Mouse (Mus musculus) MEL (cell line): Measurements from ENCODE around the gene Btnl4. TPM values are rescaled to one million over a fixed set of nuclear protein-coding genes. Genes with fewer than 3 reads are reported as not detected.
"Not testable (repeated sequence)": the region's sequence is repeated elsewhere in the genome, so short reads cannot be mapped to it uniquely, and the experiment has no call there.

Experiments used
- DNase-seq: peaks from one replicate; pipeline ENCODE4 v3.0.0; 2011; ENCODE audit warnings: low read depth, low spot score
- H3K27ac ChIP-seq: 2 replicates; pipeline ENCODE4 v1.5.1; 2012; ENCODE audit warnings: low read depth, mild to moderate bottlenecking, control low read depth, low read length, moderate library complexity; ENCODE audit not compliant: control insufficient read depth
- H3K27me3 ChIP-seq, 2 experiments: fragments of 150-350 bp in 1 of 2; sonication (generic) in 1 of 2; 2 replicates each; pipeline ENCODE4 v1.6.1; 2012; ENCODE audit warnings: low read length in 2 of 2, mild to moderate bottlenecking in 2 of 2, improper control_type of control experiment in 1 of 2, moderate library complexity in 1 of 2; ENCODE audit not compliant: insufficient read depth in 2 of 2, control insufficient read depth in 1 of 2
- H3K36me3 ChIP-seq, 2 experiments: 2 replicates each; pipeline ENCODE4 v1.6.1; 2012 to 2014; ENCODE audit warnings: low read length in 2 of 2, improper control_type of control experiment in 1 of 2, inconsistent platforms in 1 of 2, mild to moderate bottlenecking in 1 of 2; ENCODE audit not compliant: insufficient read depth in 2 of 2, control insufficient read depth in 1 of 2
- H3K4me1 ChIP-seq, 2 experiments: fragments of 150-350 bp in 1 of 2; sonication (generic) in 1 of 2; 2 replicates each; pipeline ENCODE4 v1.6.1; 2012; ENCODE audit warnings: low read length in 2 of 2, improper control_type of control experiment in 1 of 2, mild to moderate bottlenecking in 1 of 2; ENCODE audit not compliant: insufficient read depth in 2 of 2, control insufficient read depth in 1 of 2
- H3K4me3 ChIP-seq, 2 experiments: fragments of 150-350 bp in 1 of 2; sonication (generic) in 1 of 2; 2 replicates each; pipeline ENCODE4 v1.5.1; 2012; ENCODE audit warnings: low read depth in 2 of 2, low read length in 2 of 2, mild to moderate bottlenecking in 2 of 2, moderate library complexity in 2 of 2, control low read depth in 1 of 2, improper control_type of control experiment in 1 of 2; ENCODE audit not compliant: control insufficient read depth in 1 of 2, insufficient read depth in 1 of 2
- H3K79me2 ChIP-seq: 2 replicates; pipeline ENCODE4 v1.6.1; 2012; ENCODE audit warnings: mild to moderate bottlenecking, low read length, moderate library complexity; ENCODE audit not compliant: control insufficient read depth, poor library complexity, insufficient read depth
- H3K9ac ChIP-seq: 2 replicates; pipeline ENCODE4 v1.6.1; 2012; ENCODE audit warnings: low read depth, mild to moderate bottlenecking, control low read depth, low read length, moderate library complexity; ENCODE audit not compliant: control insufficient read depth, poor library complexity, severe bottlenecking
- H3K9me3 ChIP-seq: fragments of 150-350 bp; sonication (generic); replicated peaks from 2 replicates; pipeline ENCODE4 v1.6.1; 2012; ENCODE audit warnings: mild to moderate bottlenecking, low read length, improper control_type of control experiment, moderate library complexity; ENCODE audit not compliant: insufficient read depth
- BHLHE40 ChIP-seq: IDR thresholded peaks from 2 replicates; pipeline ENCODE4 v1.6.1; 2012; ENCODE audit warnings: low read depth, mild to moderate bottlenecking, inconsistent platforms, low read length, improper control_type of control experiment, borderline replicate concordance
- EP300 ChIP-seq, 2 experiments: IDR thresholded peaks; 2 replicates each; pipeline ENCODE4 v1.6.1; 2011; ENCODE audit warnings: improper control_type of control experiment in 2 of 2, low read length in 2 of 2, low read depth in 1 of 2, mild to moderate bottlenecking in 1 of 2
- MAFK ChIP-seq: IDR thresholded peaks from 2 replicates; pipeline ENCODE4 v1.6.1; 2011; ENCODE audit warnings: low read depth, mild to moderate bottlenecking, low read length, improper control_type of control experiment, borderline replicate concordance
- MAZ ChIP-seq: IDR thresholded peaks from 2 replicates; pipeline ENCODE4 v1.6.1; 2012; ENCODE audit warnings: low read depth, mild to moderate bottlenecking, inconsistent platforms, low read length, improper control_type of control experiment
- MYC ChIP-seq: IDR thresholded peaks from 2 replicates; pipeline ENCODE4 v1.6.1; 2011; ENCODE audit warnings: low read depth, mild to moderate bottlenecking, low read length, improper control_type of control experiment, moderate library complexity
- POLR2A ChIP-seq, 2 experiments: IDR thresholded peaks; 2 replicates each; pipeline ENCODE4 v1.6.1; 2011 to 2012; ENCODE audit warnings: low read length in 2 of 2, mild to moderate bottlenecking in 2 of 2, control low read depth in 1 of 2, improper control_type of control experiment in 1 of 2, low read depth in 1 of 2, moderate library complexity in 1 of 2; ENCODE audit not compliant: control insufficient read depth in 1 of 2, insufficient read depth in 1 of 2, poor library complexity in 1 of 2
- POLR2AphosphoS5 ChIP-seq: IDR thresholded peaks from 2 replicates; pipeline ENCODE4 v1.6.1; 2012; ENCODE audit warnings: low read depth, borderline replicate concordance, mild to moderate bottlenecking, inconsistent platforms, low read length, moderate library complexity, mixed read lengths
- RAD21 ChIP-seq: IDR thresholded peaks from 2 replicates; pipeline ENCODE4 v1.6.1; 2011; ENCODE audit warnings: mild to moderate bottlenecking, low read depth, low read length, improper control_type of control experiment
- RCOR1 ChIP-seq: IDR thresholded peaks from 2 replicates; pipeline ENCODE4 v1.6.1; 2012; ENCODE audit warnings: low read depth, mild to moderate bottlenecking, inconsistent platforms, low read length, improper control_type of control experiment
- TAL1 ChIP-seq: IDR thresholded peaks from 2 replicates; pipeline ENCODE4 v1.6.1; 2012; ENCODE audit warnings: mild to moderate bottlenecking, inconsistent platforms, low read length, moderate library complexity, mixed read lengths
- USF2 ChIP-seq, 2 experiments: IDR thresholded peaks; 2 replicates each; pipeline ENCODE4 v1.6.1; 2011 to 2012; ENCODE audit warnings: improper control_type of control experiment in 2 of 2, low read length in 2 of 2, borderline replicate concordance in 1 of 2, inconsistent platforms in 1 of 2, low read depth in 1 of 2, mild to moderate bottlenecking in 1 of 2; ENCODE audit not compliant: insufficient read depth in 1 of 2
- ZC3H11A ChIP-seq: IDR thresholded peaks from 2 replicates; pipeline ENCODE4 v1.6.1; 2012; ENCODE audit warnings: low read depth, mild to moderate bottlenecking, inconsistent platforms, low read length, improper control_type of control experiment
- ZNF384 ChIP-seq: IDR thresholded peaks from 2 replicates; pipeline ENCODE4 v1.6.1; 2012; ENCODE audit warnings: low read depth, mild to moderate bottlenecking, inconsistent platforms, low read length, improper control_type of control experiment
- polyA plus RNA-seq, 2 experiments: library from polyadenylated mRNA; stranded (reverse) in 1 of 2; unstranded in 1 of 2; fragments of >175 nt in 1 of 2; fragments of >200 nt in 1 of 2; gene quantifications; 2 replicates each; pipeline versions ENCODE4 v1.2.1 to v1.2.4; 2012; ENCODE audit warnings: low replicate concordance in 2 of 2, low read depth in 1 of 2; ENCODE audit not compliant: insufficient read length in 2 of 2, insufficient read depth in 1 of 2, missing spikeins in 1 of 2
- total RNA-seq: library from RNA; depleted of rRNA; stranded (reverse); fragments of 300-350 nt; gene quantifications from 2 replicates; pipeline ENCODE4 v1.2.3, GENCODE M21; 2012; rRNA removed

Gene Btnl4
- total RNA-seq, result not detected in 2 replicates
- polyA plus RNA-seq, result not detected

DNA sequence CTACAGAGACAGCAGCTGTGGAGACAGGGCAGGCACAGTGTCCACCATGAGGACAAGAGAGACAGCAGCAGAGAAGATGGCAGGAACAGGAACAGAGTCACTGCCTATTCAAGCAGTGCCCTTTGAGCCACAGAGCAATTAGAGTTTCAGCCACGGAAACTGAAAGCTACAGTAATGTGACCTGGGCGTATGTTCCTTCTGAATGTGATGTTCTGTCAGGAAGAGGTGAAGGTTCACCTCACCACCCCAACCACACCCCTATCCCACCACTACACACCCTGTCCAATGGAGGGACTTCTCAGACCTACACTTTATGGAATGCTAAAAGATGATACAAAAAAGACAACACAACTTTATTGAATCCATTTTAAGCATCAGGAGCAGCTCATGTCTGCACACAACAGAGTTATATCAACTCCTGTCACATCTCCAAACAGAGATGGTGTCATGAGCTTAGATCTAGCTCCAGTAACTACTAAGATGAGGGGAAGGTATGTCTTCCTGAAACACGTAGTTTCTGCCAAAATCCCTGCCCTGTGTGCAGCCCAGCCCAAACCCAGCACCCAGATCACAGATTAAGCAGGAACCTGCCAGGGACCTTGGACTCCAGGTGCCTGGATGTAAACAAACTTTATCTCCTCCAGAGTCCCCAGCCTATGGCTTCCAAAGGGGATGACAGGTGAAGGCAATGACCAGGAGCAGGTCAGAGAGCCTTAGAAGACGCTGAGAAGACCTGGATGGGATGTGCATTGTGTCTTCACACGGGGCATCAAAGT, at the start of gene Btnl4:
Btnl4 (minus strand) TSS at position 81 of the 776 bp plus-strand sequence.
- not testable (repeated sequence) for DNase-seq, H3K27ac ChIP-seq, H3K4me1 ChIP-seq, H3K9ac ChIP-seq, H3K27me3 ChIP-seq, H3K79me2 ChIP-seq, H3K9me3 ChIP-seq, H3K36me3 ChIP-seq, H3K4me3 ChIP-seq

DNA sequence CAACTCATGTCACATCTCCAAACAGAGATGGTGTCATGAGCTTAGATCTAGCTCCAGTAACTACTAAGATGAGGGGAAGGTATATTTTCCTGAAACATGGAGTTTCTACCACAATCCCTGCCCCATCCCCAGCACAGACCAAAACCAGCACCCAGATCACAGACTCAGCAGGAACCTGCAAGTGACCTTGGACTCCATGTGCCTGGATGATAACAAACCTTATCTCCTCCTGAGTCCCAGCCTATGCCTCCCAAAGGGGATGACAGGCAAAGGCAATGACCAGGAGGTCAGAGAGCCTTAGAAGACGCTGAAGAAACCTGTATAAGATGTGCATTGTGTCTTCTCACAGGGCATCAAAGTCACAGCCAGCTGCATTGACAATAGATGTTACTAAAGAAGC, 41.9 kb upstream of the Btnl4 start:
- H3K27me3 ChIP-seq, result no peaks in the 10 kb centered on the region
- no peak overlapping the region for H3K9ac ChIP-seq
- no peaks in the 10 kb centered on the region for H3K79me2 ChIP-seq
- no peak for DNase-seq
- H3K27ac ChIP-seq, result no peak overlapping the region
- H3K9me3 ChIP-seq, result no peaks in the 10 kb centered on the region
- H3K4me3 ChIP-seq, result no peak overlapping the region
- no peaks in the 10 kb centered on the region for H3K4me1 ChIP-seq
- TF ChIP-seq EP300 (IDR thresholded peaks at IDR 0.05; ENCODE audit: low read depth in 1 of 2, low read length in 2 of 2) (no peak), POLR2A (IDR thresholded peaks at IDR 0.05; ENCODE audit: control insufficient read depth in 1 of 2, insufficient read depth in 1 of 2, low read depth in 1 of 2, low read length in 2 of 2, poor library complexity in 1 of 2) (no peak), MAFK (no peak), MAZ (no peak), USF2 (IDR thresholded peaks at IDR 0.05; ENCODE audit: borderline replicate concordance in 1 of 2, insufficient read depth in 1 of 2, low read depth in 1 of 2, low read length in 2 of 2) (no peak), POLR2AphosphoS5 (no peak), TAL1 (no peak), MYC (no peak), ZNF384 (no peak), RAD21 (no peak), BHLHE40 (no peak), ZC3H11A (no peak), RCOR1 (no peak)
- no peaks in the 10 kb centered on the region for H3K36me3 ChIP-seq

GRCm38 (mm10) chr17:34518571-34518970, 41.5 kb upstream of the Btnl4 start:
- DNase-seq, H3K4me3 ChIP-seq, H3K9ac ChIP-seq, H3K36me3 ChIP-seq, H3K27me3 ChIP-seq, H3K4me1 ChIP-seq, H3K9me3 ChIP-seq, H3K79me2 ChIP-seq, H3K27ac ChIP-seq: not testable (repeated sequence)
